Mouse (Mus musculus) intestine, postnatal 0 days (tissue): ENCODE data around the gene Plxna2. TPM values are rescaled to one million over a fixed set of nuclear protein-coding genes. Genes with fewer than 3 reads are reported as not detected.

Source experiments
- ATAC-seq: fragments of 200-750 bp; cut with Nextera tagmentation; 2 replicates; pipeline ENCODE4 v1.8.0; 2017; ENCODE audit warnings: mild to moderate bottlenecking, moderate TSS enrichment, moderate library complexity
- H3K27ac ChIP-seq: fragments of 300-500 bp; sonication (generic); 2 replicates; pipeline ENCODE4 v1.5.1; 2014; ENCODE audit warnings: mild to moderate bottlenecking, low read depth, low read length, moderate library complexity
- H3K27me3 ChIP-seq: fragments of 300-500 bp; sonication (generic); replicated peaks from 2 replicates; pipeline ENCODE4 v1.6.1; 2014; ENCODE audit warnings: low read length, mixed read lengths; ENCODE audit not compliant: control insufficient read depth, insufficient read depth
- H3K36me3 ChIP-seq: fragments of 300-500 bp; sonication (generic); 2 replicates; pipeline ENCODE4 v1.6.1; 2014; ENCODE audit warnings: mild to moderate bottlenecking, moderate library complexity; ENCODE audit not compliant: control insufficient read depth, insufficient read depth
- H3K4me1 ChIP-seq: fragments of 300-500 bp; sonication (generic); replicated peaks from 2 replicates; pipeline ENCODE4 v1.6.1; 2014; ENCODE audit warnings: antibody characterized with exemption, low read length, mixed read lengths; ENCODE audit not compliant: control insufficient read depth, insufficient read depth
- H3K4me2 ChIP-seq: fragments of 300-500 bp; sonication (generic); replicated peaks from 2 replicates; pipeline ENCODE4 v1.6.1; 2014; ENCODE audit warnings: low read depth, mild to moderate bottlenecking, moderate library complexity
- H3K4me3 ChIP-seq: fragments of 300-500 bp; sonication (generic); 2 replicates; pipeline ENCODE4 v1.5.1; 2014; ENCODE audit warnings: low read depth, low read length
- H3K9ac ChIP-seq: fragments of 300-500 bp; sonication (generic); 2 replicates; pipeline ENCODE4 v1.6.1; 2014; ENCODE audit warnings: mild to moderate bottlenecking, low read depth, low read length
- H3K9me3 ChIP-seq: fragments of 300-500 bp; sonication (generic); 2 replicates; pipeline ENCODE4 v1.6.1; 2016; ENCODE audit warnings: mixed run types; ENCODE audit not compliant: control insufficient read depth
- CTCF ChIP-seq: sonication (generic); IDR thresholded peaks from 2 replicates; pipeline ENCODE4 v1.5.1; 2016; ENCODE audit warnings: low read depth, mild to moderate bottlenecking, control low read depth, antibody characterized with exemption, moderate library complexity
- WGBS: fragments of 180-500 bp; shearing (Covaris S2); extraction: QIAGEN DNeasy Blood & Tissue Kit; methylation state at CpG from one replicate; pipeline ENCODE4 v1.1.7; 2014; 5-methylcytosine and 5-hydroxymethylcytosine counted together
- polyA plus RNA-seq: library from polyadenylated mRNA; unstranded; fragments of >200 nt; fragmentation: Nextera tagmentation; extraction: Ambion mirVana; gene quantifications from 2 replicates; pipeline ENCODE4 v1.2.1, GENCODE M21; 2015

Plxna2 gene
- polyA plus RNA-seq, 1 experiment from 2014 or later, result 4.1 TPM

DNA sequence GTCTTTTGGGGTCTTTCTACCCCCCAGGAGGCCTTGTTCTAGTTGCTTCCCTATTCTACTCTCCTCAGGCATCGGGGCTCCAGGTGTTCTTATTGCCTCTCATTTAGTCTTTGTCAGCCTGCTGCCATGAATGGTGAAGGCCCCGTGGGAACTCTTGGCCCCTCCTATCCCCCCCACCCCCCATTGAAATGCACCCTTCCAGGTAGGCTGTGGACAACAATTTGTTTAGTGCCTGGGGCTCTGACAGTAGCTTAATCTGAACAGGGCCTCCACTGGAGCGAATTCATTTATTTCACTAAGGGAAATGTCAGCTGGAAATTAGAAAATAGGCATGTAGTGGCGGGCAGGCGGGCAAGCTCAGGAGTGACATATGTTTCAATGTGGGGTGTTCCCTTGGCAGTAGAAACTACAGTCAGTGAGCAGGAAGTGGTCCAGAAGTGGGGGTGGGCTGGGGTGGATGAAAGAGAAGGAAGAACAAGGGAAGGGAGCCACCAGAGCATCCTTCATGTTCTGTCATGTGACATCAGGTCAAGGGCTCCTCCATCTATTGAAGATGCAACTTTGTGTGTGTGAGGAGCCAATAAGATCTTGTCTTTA is 162.9 kb downstream of the Plxna2 start:
- no peak overlapping the region for H3K4me3 ChIP-seq
- no peak overlapping the region for H3K9ac ChIP-seq
- H3K4me1 ChIP-seq, result no peaks in the 10 kb centered on the region; the same call in 1 of the 2 replicates
- H3K36me3 ChIP-seq, result peaks cover 6% of the 10 kb centered on the region; the same call in 1 of the 2 replicates
- no peak overlapping the region for H3K4me2 ChIP-seq
- ATAC-seq, result no peak
- H3K27ac ChIP-seq, result no peak overlapping the region
- H3K9me3 ChIP-seq, result no peaks in the 10 kb centered on the region
- no peak for TF ChIP-seq CTCF
- WGBS, result 91% methylated on average over 5 of the region's 5 CpGs
- no peaks in the 10 kb centered on the region for H3K27me3 ChIP-seq

DNA sequence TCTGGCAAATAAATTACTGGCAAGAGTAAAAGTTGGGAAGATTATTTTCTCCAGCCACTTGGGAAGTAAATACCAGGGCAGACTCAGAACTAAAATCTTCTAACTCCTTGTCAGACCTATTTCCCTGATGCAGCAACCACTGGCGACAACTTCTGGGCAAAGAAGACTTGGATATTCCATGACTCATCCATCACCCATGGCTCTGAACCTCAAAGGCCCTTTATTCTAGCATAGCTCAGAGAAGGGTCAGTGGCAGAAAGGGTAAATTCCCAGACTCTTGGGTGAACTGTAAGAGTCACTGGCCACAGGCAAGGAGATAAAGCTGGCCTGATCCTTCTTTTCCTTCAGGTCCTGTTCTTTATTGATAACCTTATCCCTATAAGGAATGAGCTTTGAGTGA is 163.5 kb downstream of the Plxna2 start:
- no peak overlapping the region for H3K4me2 ChIP-seq
- no peaks in the 10 kb centered on the region for H3K27me3 ChIP-seq
- TF ChIP-seq CTCF, result no peak
- H3K4me3 ChIP-seq, result no peak overlapping the region
- peaks cover 9% of the 10 kb centered on the region for H3K36me3 ChIP-seq
- H3K9ac ChIP-seq, result no peak overlapping the region
- WGBS, result 87% methylated on average over 1 of the region's 1 CpGs
- no peaks in the 10 kb centered on the region for H3K9me3 ChIP-seq
- no peak overlapping the region for H3K27ac ChIP-seq
- H3K4me1 ChIP-seq, result no peaks in the 10 kb centered on the region
- no peak for ATAC-seq

DNA sequence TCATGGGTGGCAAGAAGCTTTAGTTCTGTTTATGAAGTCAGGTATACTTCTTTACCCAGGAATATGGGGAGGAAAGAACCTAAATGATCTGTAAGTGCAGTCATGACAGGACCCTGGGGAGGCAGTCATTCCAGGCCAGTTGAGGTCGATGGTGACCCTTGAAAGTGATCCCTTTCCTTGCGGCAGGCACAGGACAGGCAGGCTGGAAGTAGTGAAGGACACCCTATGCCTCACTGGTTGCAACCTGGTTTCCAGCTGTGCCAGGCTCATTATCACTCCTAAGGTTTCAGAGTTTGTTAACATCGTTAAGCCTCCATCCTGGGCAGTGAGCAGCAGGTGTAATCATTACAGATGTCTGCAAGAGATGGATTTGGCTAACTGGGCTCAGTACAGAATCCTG is 164.3 kb downstream of the Plxna2 start:
- H3K36me3 ChIP-seq, result peaks cover 13% of the 10 kb centered on the region
- H3K9ac ChIP-seq, result no peak overlapping the region
- H3K4me1 ChIP-seq, result no peaks in the 10 kb centered on the region
- H3K4me2 ChIP-seq, result no peak overlapping the region
- H3K27ac ChIP-seq, result no peak overlapping the region
- H3K9me3 ChIP-seq, result no peaks in the 10 kb centered on the region
- ATAC-seq, result no peak
- no peaks in the 10 kb centered on the region for H3K27me3 ChIP-seq
- no peak overlapping the region for H3K4me3 ChIP-seq
- WGBS, result 79% methylated on average over 3 of the region's 3 CpGs
- TF ChIP-seq CTCF, result no peak

DNA sequence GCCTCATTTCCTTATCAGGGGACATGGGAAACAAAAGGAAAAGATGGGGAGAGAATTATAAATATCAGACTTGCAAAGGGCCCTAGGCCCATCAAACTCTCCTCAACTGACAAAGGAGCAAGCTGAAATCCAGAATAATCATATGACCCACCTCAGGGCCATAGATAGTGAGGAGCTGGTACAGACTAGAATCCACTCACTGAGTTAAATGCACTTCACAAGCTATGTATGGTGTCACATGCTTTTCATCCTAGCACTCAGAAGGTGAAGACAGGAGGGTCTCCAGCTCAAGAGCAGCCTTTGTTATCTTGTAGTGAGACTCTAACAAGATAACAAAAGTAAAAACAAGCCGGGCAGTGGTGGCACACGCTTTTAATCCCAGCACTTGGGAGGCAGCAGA is 169.6 kb downstream of the Plxna2 start:
- Histone ChIP-seq H3K27ac (no peak overlapping the region), H3K4me2 (no peak overlapping the region), H3K9ac (no peak overlapping the region), H3K27me3 (no peaks in the 10 kb centered on the region), H3K4me3 (no peak overlapping the region), H3K36me3 (peaks cover 30% of the 10 kb centered on the region), H3K4me1 (no peaks in the 10 kb centered on the region), H3K9me3 (no peaks in the 10 kb centered on the region)
- no peak for TF ChIP-seq CTCF
- 86% methylated on average over 2 of the region's 2 CpGs for WGBS
- ATAC-seq, result no peak

DNA sequence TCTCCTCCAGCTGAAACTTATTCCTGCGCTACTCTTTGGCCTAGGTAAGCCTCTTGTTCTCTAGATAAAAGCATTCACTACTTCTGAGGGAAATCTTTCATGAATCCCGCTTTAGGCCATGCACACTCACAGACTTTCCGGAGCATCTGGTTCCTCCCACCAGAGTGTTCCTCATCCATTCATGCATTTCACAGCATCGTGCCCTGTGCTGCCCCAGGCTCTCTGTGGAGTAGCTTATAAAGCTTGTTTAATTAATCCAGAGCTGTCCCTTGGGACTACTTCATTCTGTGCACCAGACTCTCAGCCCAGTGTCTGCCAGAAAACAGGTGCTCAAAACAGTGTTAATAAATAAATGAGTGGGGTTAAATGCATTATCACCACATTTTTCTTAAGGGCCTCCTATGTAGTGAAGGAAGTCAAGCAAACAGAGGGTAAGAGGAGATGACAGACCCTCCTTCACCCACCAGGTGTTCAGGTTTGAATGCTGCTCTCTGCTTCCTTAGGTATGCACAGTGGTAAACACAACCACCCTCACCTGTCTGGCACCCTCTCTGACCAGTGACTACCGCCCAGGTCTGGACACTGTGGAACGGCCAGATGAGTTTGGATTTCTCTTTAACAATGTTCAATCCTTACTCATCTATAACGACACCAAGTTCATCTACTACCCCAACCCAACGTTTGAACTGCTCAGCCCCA is 175.4 kb downstream of the Plxna2 start:
- WGBS, result 85% methylated on average over 8 of the region's 8 CpGs
- Histone ChIP-seq H3K9me3 (no peaks in the 10 kb centered on the region), H3K4me3 (no peak overlapping the region), H3K27me3 (no peaks in the 10 kb centered on the region), H3K36me3 (peaks cover 54% of the 10 kb centered on the region), H3K27ac (no peak overlapping the region), H3K9ac (no peak overlapping the region), H3K4me2 (no peak overlapping the region), H3K4me1 (no peaks in the 10 kb centered on the region)
- TF ChIP-seq CTCF, result no peak
- ATAC-seq, result no peak

DNA sequence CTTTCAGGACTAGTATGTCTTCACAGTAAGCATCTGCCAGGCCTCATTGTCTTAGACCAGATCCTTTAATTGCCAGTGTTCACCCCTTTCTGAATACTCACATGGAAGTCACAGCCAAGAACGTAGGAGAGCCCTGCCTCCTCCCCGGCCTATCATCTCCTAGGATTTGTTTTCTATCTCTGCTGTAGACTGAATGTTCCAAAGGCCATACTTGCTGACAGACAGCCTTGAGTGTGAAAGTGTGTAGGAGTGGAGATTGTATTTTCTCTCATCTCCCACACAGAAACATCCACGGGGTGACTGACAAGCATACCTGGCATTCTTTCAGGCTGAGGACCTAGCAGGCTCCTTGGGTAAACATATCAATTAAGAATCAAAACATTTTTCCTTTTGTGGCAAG is 177.3 kb downstream of the Plxna2 start:
- Histone ChIP-seq H3K9ac (no peak overlapping the region), H3K27me3 (no peaks in the 10 kb centered on the region), H3K4me2 (no peak overlapping the region), H3K4me3 (no peak overlapping the region), H3K27ac (no peak overlapping the region), H3K36me3 (peaks cover 51% of the 10 kb centered on the region), H3K4me1 (no peaks in the 10 kb centered on the region), H3K9me3 (no peaks in the 10 kb centered on the region)
- 67% methylated on average over 3 of the region's 3 CpGs for WGBS
- no peak for TF ChIP-seq CTCF
- no peak for ATAC-seq
